Mouse (Mus musculus) spleen, adult 2 months (tissue): Measurements from ENCODE around the gene Grid2ip.

Source experiments
- CTCF ChIP-seq: fragments of 200-500 bp; IDR thresholded peaks from 2 replicates; pipeline ENCODE4 v1.5.1; 2011; ENCODE audit warnings: mild to moderate bottlenecking, inconsistent platforms; ENCODE audit not compliant: insufficient read depth, insufficient read length, insufficient replicate concordance; ENCODE audit errors: extremely low read depth
- POLR2A ChIP-seq: fragments of 200-500 bp; IDR thresholded peaks from 2 replicates; pipeline ENCODE4 v1.6.1; 2011; ENCODE audit warnings: low read depth, low read length, inconsistent platforms

DNA sequence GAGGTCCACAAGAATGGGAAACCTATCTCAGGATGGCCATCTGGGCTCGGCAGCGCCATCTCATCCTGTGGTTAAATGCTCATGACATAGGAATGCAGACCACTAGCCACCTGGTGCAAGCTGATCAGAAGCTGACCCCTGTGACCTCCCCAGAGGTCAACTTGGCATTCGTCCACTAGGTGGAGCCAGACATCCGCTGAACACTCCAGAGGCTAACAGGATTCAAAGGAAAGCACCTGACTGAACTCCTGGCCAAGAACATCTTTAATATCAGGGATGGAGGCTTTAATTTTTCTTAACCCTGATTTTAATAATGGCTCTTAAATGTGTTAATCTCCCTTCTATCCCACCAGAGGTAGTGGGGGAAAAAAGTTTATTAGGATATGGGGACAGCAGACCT, 77.3 kb downstream of the Grid2ip start:
- TF ChIP-seq POLR2A (no peak), CTCF (peak; percentile 94; the same call in 1 of the 2 replicates)
